Mouse (Mus musculus): Measurements from ENCODE around the gene Cela1. TPM values are rescaled to one million over a fixed set of nuclear protein-coding genes. Genes with fewer than 3 reads are reported as not detected.

The Cela1 gene
- 1 to 10 TPM; 1.2 TPM for total RNA-seq (2021)
- long read RNA-seq, experiment 1, result 0 reads
- long read RNA-seq, experiment 2, result 0 reads

- DNase-seq (ENCODE audit: low spot score), result no peak
Measured at GRCm38 (mm10) chr15:100687430-100687971, at the start of gene Cela1. Cela1 (minus strand) TSS chr15:100687921.

- no peak for DNase-seq (ENCODE audit: low spot score)
Measured at GRCm38 (mm10) chr15:100735953-100736300, 48.2 kb upstream of the Cela1 start.

GRCm38 (mm10) chr15:100735095-100735952, 47.6 kb upstream of the Cela1 start:
- DNase-seq (ENCODE audit: low spot score), result no peak

- DNase-seq (ENCODE audit: low spot score), result no peak
Measured at GRCm38 (mm10) chr15:100732580-100732979, 44.9 kb upstream of the Cela1 start.

- DNase-seq (ENCODE audit: low spot score), result no peak
Measured at GRCm38 (mm10) chr15:100731081-100731480, 43.4 kb upstream of the Cela1 start.

- no peak for DNase-seq (ENCODE audit: low spot score)
Measured at GRCm38 (mm10) chr15:100729281-100729985, 41.7 kb upstream of the Cela1 start, which contains the start of gene Galnt6. Galnt6 (minus strand) TSS chr15:100729376.

DNA sequence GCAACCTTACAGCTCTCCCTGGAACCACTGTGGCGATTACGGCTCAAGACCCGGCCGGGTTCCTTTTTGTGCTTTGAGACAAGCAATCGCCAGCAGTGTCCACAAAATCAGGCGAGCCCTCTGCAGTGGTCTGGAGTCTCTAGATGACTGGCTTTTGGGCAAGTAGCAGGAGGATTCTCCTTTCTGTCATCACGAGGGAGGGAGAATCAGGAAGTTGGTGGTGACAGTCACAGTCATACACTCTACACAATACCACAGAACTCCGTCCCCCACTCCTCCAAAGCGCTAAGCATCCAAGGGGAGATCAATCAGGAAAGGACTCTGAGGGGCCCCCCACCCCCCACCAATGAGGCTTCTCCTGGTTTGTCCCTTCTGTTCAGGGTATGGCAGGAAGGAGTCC, 40.9 kb upstream of the Cela1 start:
- DNase-seq (ENCODE audit: low spot score), result no peak

- no peak for DNase-seq (ENCODE audit: low spot score)
Measured at GRCm38 (mm10) chr15:100727834-100728233, 40.1 kb upstream of the Cela1 start.

- DNase-seq (ENCODE audit: low spot score), result no peak
Measured at GRCm38 (mm10) chr15:100726721-100727120, 39.0 kb upstream of the Cela1 start.

- DNase-seq (ENCODE audit: low spot score), result no peak
Measured at GRCm38 (mm10) chr15:100723505-100723904, 35.8 kb upstream of the Cela1 start.

DNA sequence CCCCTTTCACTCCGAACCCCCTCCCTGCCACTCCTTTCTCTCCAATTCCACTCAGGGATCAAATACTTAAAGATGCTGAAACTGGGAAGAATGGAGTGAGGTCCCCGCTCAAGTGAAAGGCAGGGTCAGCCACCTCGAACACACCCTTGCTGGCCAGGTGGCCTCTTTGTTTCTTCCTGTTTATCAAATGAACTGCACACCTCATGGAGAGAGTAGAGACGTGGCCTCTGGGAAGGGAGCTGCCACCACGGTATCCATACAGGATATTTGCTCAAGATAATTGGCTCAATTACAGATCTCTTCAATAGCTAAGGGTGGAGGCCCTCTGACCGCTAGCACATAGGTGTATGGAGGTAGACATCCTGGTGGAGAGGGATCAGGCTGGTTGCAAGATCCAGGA, 34.8 kb upstream of the Cela1 start:
- DNase-seq (ENCODE audit: low spot score), result no peak

GRCm38 (mm10) chr15:100722026-100722425, 34.3 kb upstream of the Cela1 start:
- no peak for DNase-seq (ENCODE audit: low spot score)

- DNase-seq (ENCODE audit: low spot score), result no peak
Measured at GRCm38 (mm10) chr15:100721445-100721844, 33.7 kb upstream of the Cela1 start.

DNA sequence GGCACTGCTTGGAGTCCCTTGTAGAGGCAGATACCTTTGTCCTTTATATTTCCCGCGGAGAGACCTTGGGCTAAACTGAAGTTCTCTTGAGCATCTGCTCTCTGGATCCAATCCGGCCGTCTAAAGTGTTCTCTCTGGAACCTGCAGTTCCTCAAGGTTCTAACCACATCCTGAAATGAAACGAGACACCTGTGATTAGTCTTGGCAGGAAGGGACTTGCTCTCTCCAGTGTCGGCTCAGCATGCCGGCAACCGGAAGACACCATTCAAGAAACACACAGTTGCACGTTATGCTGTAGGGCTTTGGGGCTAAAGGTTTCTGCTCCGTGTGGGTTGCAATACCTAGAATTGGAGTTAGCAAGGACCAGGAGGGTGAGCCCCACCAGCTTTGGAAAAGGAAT, 32.3 kb upstream of the Cela1 start:
- DNase-seq (ENCODE audit: low spot score), result no peak

- no peak for DNase-seq (ENCODE audit: low spot score)
Measured at GRCm38 (mm10) chr15:100719217-100719616, 31.5 kb upstream of the Cela1 start.

DNA sequence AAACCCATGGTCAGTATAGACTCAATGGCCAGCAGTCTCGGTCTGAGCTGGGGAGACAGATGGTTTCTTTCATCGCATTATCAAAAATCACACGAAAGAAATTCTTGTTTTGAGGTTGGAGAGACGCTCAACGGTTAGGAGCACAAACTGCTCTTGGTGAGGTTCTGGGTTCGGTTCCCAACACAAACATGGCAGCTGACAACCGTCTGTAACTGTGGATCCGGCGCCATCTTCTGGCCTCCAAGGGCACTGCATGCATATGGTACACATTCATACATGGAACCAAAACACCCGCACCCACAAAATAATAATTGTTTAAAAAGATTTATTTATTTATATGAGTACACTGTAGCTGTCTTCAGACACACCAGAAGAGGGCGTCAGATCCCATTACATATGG, 30.9 kb upstream of the Cela1 start:
- no peak for DNase-seq (ENCODE audit: low spot score)

- no peak for DNase-seq (ENCODE audit: low spot score)
Measured at GRCm38 (mm10) chr15:100717933-100718332, 30.2 kb upstream of the Cela1 start.

DNA sequence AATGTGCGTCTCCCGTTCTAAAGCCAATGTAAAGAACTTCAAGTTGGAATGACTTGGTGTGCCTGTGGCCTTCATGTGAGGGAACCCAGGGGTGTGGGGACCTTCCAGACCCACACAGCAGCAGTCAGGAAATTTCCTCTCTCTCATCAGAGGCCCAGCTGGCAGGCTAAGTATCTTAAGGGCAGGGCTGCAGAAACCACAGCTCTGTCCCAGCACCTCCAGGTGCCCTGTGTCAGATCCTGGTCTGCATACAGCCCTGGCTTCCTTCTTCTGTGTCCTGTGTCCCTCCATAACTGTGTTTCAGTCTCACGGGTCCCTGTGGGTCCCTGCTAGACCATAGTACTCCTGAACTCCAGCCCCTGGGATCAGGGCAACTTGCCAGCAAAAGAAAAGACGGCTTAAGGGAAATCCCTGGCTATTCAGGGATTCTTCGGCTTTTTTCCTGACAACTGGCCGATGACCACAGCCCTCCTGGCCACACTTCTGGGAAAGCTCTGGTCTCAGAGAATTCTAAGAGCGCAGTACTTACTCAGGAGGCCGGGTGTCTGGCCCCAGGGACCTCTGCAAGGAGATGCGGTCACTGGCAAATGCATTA, 27.8 kb upstream of the Cela1 start:
- DNase-seq (ENCODE audit: low spot score), result no peak

- no peak for DNase-seq (ENCODE audit: low spot score)
Measured at GRCm38 (mm10) chr15:100714470-100714869, 26.7 kb upstream of the Cela1 start.

DNA sequence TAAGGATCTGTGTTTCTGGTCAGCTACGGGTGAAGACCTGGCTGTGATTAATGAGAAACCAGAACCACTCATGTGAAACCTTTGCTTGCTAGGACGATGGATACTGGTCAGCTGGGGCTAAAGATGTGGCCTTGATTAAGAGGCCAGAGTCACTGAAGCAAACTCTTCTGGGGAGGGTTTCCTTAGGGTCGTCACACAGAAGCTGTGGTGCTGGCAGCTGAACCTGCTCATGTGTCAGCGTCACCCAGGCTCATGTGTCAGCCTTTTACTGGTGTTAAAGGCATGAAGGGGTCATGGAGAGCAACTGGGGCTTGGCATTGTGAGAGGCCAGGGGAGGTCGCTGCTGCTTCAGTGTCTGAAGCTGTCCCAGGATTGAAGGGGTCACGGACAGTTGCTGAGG, 23.1 kb upstream of the Cela1 start:
- no peak for DNase-seq (ENCODE audit: low spot score)

DNA sequence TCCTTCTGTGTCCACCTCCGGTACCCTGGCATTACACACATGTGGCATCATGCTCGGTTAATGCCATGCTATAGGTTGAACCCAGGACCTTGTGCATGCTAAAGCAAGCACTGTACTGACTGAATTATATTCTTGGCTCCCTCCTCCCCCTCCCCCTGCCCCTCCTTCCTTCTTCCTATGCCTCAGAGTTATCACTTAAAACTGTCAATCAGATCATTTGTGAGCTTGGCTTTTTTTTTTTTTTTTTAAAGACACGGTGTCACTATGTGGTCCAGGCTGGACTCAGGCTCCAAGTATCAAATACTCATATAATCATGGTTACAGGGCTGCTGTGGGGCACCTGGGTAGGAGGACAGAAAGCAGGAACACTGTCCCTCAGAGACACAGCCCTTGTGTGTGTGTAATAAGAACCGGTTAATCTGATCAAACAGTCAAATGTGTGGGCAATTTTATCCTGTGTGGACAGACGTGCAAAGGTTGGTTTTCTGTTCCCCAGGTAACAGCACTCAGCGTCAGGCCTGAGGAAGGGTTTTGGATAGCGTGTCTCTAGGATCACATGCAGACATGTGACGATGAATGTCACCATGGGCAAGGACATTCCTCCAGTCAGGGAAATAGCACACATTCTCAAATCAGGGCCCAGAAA, 20.8 kb upstream of the Cela1 start:
- no peak for DNase-seq (ENCODE audit: low spot score)

GRCm38 (mm10) chr15:100706226-100706625, 18.5 kb upstream of the Cela1 start:
- no peak for DNase-seq (ENCODE audit: low spot score)

All from gastrocnemius, adult 18-20 months (tissue).